Mouse (Mus musculus): ENCODE measurements around the gene Slc1a4. TPM values are rescaled to one million over a fixed set of nuclear protein-coding genes. Genes with fewer than 3 reads are reported as not detected.

Slc1a4 gene
- polyA plus RNA-seq, 1 experiment from 2014 or later, result 5.6 TPM

- no peak for DNase-seq (ENCODE audit: low spot score)
Measured at GRCm38 (mm10) chr11:20325073-20325694, 7.3 kb downstream of the Slc1a4 start.

- no peak for DNase-seq (ENCODE audit: low spot score)
Measured at GRCm38 (mm10) chr11:20324006-20324405, 8.5 kb downstream of the Slc1a4 start.

GRCm38 (mm10) chr11:20322366-20322765 is 10.1 kb downstream of the Slc1a4 start:
- DNase-seq (ENCODE audit: low spot score), result no peak

GRCm38 (mm10) chr11:20320661-20321060 is 11.9 kb downstream of the Slc1a4 start:
- no peak for DNase-seq (ENCODE audit: low spot score)

- DNase-seq (ENCODE audit: low spot score), result no peak
Measured at GRCm38 (mm10) chr11:20318659-20319454, 13.7 kb downstream of the Slc1a4 start.

- no peak for DNase-seq (ENCODE audit: low spot score)
Measured at GRCm38 (mm10) chr11:20313576-20313975, 18.9 kb downstream of the Slc1a4 start.

GRCm38 (mm10) chr11:20309044-20309443 is 23.5 kb downstream of the Slc1a4 start:
- no peak for DNase-seq (ENCODE audit: low spot score)

GRCm38 (mm10) chr11:20307409-20307808 is 25.1 kb downstream of the Slc1a4 start:
- DNase-seq (ENCODE audit: low spot score), result no peak

GRCm38 (mm10) chr11:20305641-20306040 is 26.9 kb downstream of the Slc1a4 start:
- DNase-seq (ENCODE audit: low spot score), result no peak

- DNase-seq (ENCODE audit: low spot score), result peak; percentile 17
Measured at GRCm38 (mm10) chr11:20304341-20304740, 28.2 kb downstream of the Slc1a4 start.

- DNase-seq (ENCODE audit: low spot score), result peak; percentile 54
Measured at GRCm38 (mm10) chr11:20301332-20301731, 31.2 kb downstream of the Slc1a4 start.

- no peak for DNase-seq (ENCODE audit: low spot score)
Measured at GRCm38 (mm10) chr11:20300850-20301249, 31.7 kb downstream of the Slc1a4 start.

GRCm38 (mm10) chr11:20299900-20300299 is 32.6 kb downstream of the Slc1a4 start:
- no peak for DNase-seq (ENCODE audit: low spot score)

- no peak for DNase-seq (ENCODE audit: low spot score)
Measured at GRCm38 (mm10) chr11:20284463-20284862, 48.0 kb downstream of the Slc1a4 start.

GRCm38 (mm10) chr11:20282601-20283219 is 49.8 kb downstream of the Slc1a4 start:
- DNase-seq (ENCODE audit: low spot score), result no peak

- DNase-seq (ENCODE audit: low spot score), result no peak
Measured at GRCm38 (mm10) chr11:20280982-20281381, 51.5 kb downstream of the Slc1a4 start.

GRCm38 (mm10) chr11:20278702-20279101 is 53.8 kb downstream of the Slc1a4 start:
- no peak for DNase-seq (ENCODE audit: low spot score)

GRCm38 (mm10) chr11:20277106-20277505 is 55.4 kb downstream of the Slc1a4 start:
- DNase-seq (ENCODE audit: low spot score), result no peak

- no peak for DNase-seq (ENCODE audit: low spot score)
Measured at GRCm38 (mm10) chr11:20275974-20276373, 56.5 kb downstream of the Slc1a4 start.

GRCm38 (mm10) chr11:20269885-20270284 is 62.6 kb downstream of the Slc1a4 start:
- DNase-seq (ENCODE audit: low spot score), result no peak

GRCm38 (mm10) chr11:20262628-20263380 is 69.7 kb downstream of the Slc1a4 start:
- DNase-seq (ENCODE audit: low spot score), result peak; percentile 42

- DNase-seq (ENCODE audit: low spot score), result no peak
Measured at GRCm38 (mm10) chr11:20254791-20255190, 77.7 kb downstream of the Slc1a4 start.

All from thymus, postnatal 0 days (tissue).